Mouse (Mus musculus) small intestine, adult 2 months (tissue): ENCODE measurements around the gene Garnl3. TPM values are rescaled to one million over a fixed set of nuclear protein-coding genes. Genes with fewer than 3 reads are reported as not detected.

ENCODE experiments used
- H3K27ac ChIP-seq: fragments of 200-500 bp; 2 replicates; pipeline ENCODE4 v1.5.1; 2012; ENCODE audit warnings: low read depth, low read length, control low read depth, inconsistent platforms; ENCODE audit not compliant: insufficient read depth
- H3K27me3 ChIP-seq: fragments of 200-500 bp; 2 replicates; pipeline ENCODE4 v1.6.1; 2012; ENCODE audit warnings: mild to moderate bottlenecking, moderate library complexity, low read length, inconsistent platforms; ENCODE audit not compliant: control insufficient read depth, insufficient read depth
- H3K36me3 ChIP-seq: fragments of 200-500 bp; 2 replicates; pipeline ENCODE4 v1.6.1; 2012; ENCODE audit warnings: mild to moderate bottlenecking, low read length, control low read depth, inconsistent platforms; ENCODE audit not compliant: control insufficient read depth, insufficient read depth
- H3K4me1 ChIP-seq: fragments of 200-500 bp; 2 replicates; pipeline ENCODE4 v1.6.1; 2012; ENCODE audit warnings: low read length, inconsistent platforms, mixed read lengths; ENCODE audit not compliant: control insufficient read depth, insufficient read depth, insufficient read length
- H3K4me3 ChIP-seq: fragments of 200-500 bp; 2 replicates; pipeline ENCODE4 v1.5.1; 2012; ENCODE audit warnings: low read depth, mild to moderate bottlenecking, control low read depth, inconsistent platforms, low read length, moderate library complexity
- CTCF ChIP-seq: fragments of 200-500 bp; IDR thresholded peaks from 2 replicates; pipeline ENCODE4 v1.5.1; 2012; ENCODE audit warnings: low read depth, mild to moderate bottlenecking, control low read depth, inconsistent platforms, low read length, moderate library complexity, mixed read lengths; ENCODE audit not compliant: insufficient replicate concordance, insufficient read length; ENCODE audit errors: extremely low read depth
- POLR2A ChIP-seq: fragments of 200-500 bp; IDR thresholded peaks from 2 replicates; pipeline ENCODE4 v1.6.1; 2012; ENCODE audit warnings: low read depth, mild to moderate bottlenecking, control low read depth, inconsistent platforms, low read length, moderate library complexity
- WGBS: fragments of 180-500 bp; shearing (Covaris S2); methylation state at CpG from one replicate; pipeline ENCODE4 v1.1.7; 2018; 5-methylcytosine and 5-hydroxymethylcytosine counted together
- polyA plus RNA-seq: library from polyadenylated mRNA; depleted of rRNA; stranded (reverse); fragments of >200 nt; gene quantifications from 2 replicates; pipeline ENCODE4 v1.2.3, GENCODE M21; 2012

Garnl3 gene
- polyA plus RNA-seq, 1 experiment: 2.0 TPM

DNA sequence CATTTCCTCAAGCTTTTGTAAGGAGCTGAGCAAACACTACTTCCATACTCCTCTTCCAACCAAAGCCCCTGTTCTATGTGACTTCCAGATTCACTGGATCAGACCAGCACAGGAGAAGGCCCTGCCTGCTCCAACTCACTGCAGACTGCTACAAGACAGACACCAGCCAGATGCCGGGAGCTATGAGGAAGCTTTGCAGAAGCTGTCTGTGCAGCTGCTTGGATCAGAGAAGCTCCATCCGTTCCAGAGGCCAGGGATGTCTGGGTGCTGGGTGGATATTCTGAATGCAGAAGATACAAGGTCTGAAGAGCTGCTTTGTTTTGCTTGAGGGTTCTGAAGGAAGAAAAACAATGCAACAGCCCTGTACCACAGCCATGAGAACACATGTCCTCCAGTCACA is 59.1 kb downstream of the Garnl3 start:
- H3K4me1 ChIP-seq: no peaks in the 10 kb centered on the region
- H3K36me3 ChIP-seq: no peaks in the 10 kb centered on the region
- no peak overlapping the region for H3K4me3 ChIP-seq
- no peak for TF ChIP-seq CTCF
- TF ChIP-seq POLR2A: no peak
- 49% methylated on average over 2 of the region's 2 CpGs for WGBS
- H3K27ac ChIP-seq: no peak overlapping the region
- no peaks in the 10 kb centered on the region for H3K27me3 ChIP-seq

DNA sequence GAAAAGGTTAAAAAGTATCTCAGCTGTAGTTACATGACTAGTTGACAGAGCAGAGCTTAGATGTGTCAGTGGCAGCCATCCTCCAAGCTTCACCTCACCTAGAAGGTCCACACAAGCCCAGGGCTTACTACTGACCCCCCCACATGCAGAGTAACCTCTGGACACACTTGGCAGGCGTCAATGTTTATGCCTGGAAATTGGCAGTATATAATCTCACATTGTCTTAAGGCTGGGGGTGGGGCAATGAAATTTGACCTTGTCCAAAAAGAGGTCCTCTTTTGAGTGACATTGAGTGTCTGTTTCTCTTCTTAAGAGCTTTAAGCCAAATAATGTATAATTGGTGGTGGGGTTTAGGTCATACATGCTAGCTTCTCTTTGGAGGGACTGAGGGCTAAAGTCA is 65.8 kb downstream of the Garnl3 start:
- H3K36me3 ChIP-seq: no peaks in the 10 kb centered on the region
- no peak for TF ChIP-seq POLR2A
- no peak for TF ChIP-seq CTCF
- no peaks in the 10 kb centered on the region for H3K27me3 ChIP-seq
- no peak overlapping the region for H3K4me3 ChIP-seq
- WGBS: 26% methylated on average over 1 of the region's 1 CpGs
- H3K27ac ChIP-seq: no peak overlapping the region
- H3K4me1 ChIP-seq: no peaks in the 10 kb centered on the region

DNA sequence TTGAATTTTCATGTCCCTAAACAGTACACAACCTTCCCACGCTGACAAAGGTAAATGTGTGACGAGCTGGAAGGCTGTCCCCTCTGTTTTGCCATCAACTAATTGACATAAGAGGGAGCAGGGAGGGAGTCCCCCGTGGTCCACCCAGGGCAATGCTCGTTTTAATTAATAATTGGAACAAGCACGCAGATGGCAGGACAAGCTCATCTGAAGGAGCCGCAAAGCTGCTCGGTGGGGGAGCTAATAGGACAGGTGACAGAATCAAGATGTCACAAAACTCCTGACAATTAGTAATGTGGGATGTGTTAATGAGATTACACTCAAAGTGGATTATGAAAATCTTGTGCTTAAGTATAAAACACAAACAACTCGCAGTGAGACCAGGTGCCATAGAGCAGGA is 68.7 kb downstream of the Garnl3 start:
- TF ChIP-seq CTCF (no peak), POLR2A (no peak)
- H3K27me3 ChIP-seq: no peaks in the 10 kb centered on the region
- H3K4me3 ChIP-seq: no peak overlapping the region
- H3K4me1 ChIP-seq: no peaks in the 10 kb centered on the region
- H3K27ac ChIP-seq: no peak overlapping the region
- H3K36me3 ChIP-seq: no peaks in the 10 kb centered on the region
- 62% methylated on average over 8 of the region's 8 CpGs for WGBS

DNA sequence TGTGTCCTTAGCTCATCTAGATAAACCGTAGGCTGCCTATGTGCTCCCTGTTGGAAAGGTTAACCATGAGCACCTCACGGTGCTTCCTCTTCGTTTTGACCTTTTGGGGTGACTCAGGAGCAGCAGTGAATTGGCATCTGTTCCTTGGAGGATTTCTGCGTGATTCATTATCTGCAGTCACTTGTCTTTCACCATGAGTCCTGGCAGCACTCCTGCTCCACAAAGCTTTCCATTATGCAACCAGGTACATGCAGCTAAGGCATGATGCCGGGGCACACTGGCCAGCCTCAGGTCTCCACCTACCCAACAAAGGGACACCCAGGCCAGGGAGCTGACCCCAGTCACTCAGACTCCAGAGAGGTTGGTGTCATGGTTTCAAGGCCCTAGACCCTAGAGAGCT is 72.5 kb downstream of the Garnl3 start:
- H3K27me3 ChIP-seq: no peaks in the 10 kb centered on the region
- H3K4me1 ChIP-seq: no peaks in the 10 kb centered on the region
- TF ChIP-seq POLR2A (no peak), CTCF (no peak)
- no peak overlapping the region for H3K4me3 ChIP-seq
- 76% methylated on average over 5 of the region's 5 CpGs for WGBS
- H3K36me3 ChIP-seq: no peaks in the 10 kb centered on the region
- no peak overlapping the region for H3K27ac ChIP-seq

DNA sequence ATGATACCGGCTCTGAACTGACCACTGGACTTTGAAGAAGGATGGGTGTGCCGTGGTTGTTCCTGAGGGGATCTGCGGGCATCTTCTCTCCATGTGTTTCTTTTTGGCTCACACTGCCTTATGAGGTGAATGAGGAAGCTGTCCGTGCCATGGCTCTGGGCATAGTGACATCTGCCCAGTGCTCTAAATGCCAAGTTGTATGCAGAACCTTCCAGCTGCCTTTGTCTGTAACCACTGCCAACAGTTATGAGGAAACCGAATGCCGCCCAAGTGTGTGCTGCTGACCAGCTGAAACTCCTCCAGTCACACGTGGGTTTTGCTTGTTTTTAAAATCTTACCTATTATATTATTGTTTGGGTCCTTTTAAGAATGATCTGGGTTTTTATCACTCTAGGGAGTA is 73.9 kb downstream of the Garnl3 start:
- 79% methylated on average over 7 of the region's 7 CpGs for WGBS

DNA sequence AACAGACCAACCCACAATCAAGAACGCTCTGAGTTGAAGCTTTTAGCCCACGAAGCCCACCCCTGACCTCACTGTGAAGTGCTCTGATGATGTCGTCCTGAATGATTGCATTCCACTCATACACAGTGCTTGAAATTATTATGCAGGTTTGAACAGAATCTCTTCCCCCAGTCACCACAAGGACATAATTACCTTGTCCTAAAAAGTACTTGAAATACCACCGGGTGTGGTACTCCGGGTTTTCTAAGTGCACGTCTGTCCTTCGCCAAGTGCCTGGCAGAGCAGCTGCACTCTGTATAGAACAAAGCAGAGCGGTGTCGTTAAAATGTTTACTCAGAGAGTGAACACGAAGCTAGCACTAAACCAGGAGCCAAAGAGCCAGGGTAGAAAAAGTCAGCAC is 77.5 kb downstream of the Garnl3 start:
- no peak overlapping the region for H3K4me3 ChIP-seq
- no peaks in the 10 kb centered on the region for H3K27me3 ChIP-seq
- no peak for TF ChIP-seq POLR2A
- no peak for TF ChIP-seq CTCF
- 22% methylated on average over 10 of the region's 10 CpGs for WGBS
- no peak overlapping the region for H3K27ac ChIP-seq
- no peaks in the 10 kb centered on the region for H3K36me3 ChIP-seq
- H3K4me1 ChIP-seq: no peaks in the 10 kb centered on the region

More for the DNA sequence above, 73.9 kb downstream of the Garnl3 start:
- no peak for TF ChIP-seq CTCF
- no peak for TF ChIP-seq POLR2A
- H3K4me3 ChIP-seq: no peak overlapping the region
- H3K27ac ChIP-seq: no peak overlapping the region
- no peaks in the 10 kb centered on the region for H3K4me1 ChIP-seq
- H3K36me3 ChIP-seq: no peaks in the 10 kb centered on the region
- H3K27me3 ChIP-seq: no peaks in the 10 kb centered on the region

DNA sequence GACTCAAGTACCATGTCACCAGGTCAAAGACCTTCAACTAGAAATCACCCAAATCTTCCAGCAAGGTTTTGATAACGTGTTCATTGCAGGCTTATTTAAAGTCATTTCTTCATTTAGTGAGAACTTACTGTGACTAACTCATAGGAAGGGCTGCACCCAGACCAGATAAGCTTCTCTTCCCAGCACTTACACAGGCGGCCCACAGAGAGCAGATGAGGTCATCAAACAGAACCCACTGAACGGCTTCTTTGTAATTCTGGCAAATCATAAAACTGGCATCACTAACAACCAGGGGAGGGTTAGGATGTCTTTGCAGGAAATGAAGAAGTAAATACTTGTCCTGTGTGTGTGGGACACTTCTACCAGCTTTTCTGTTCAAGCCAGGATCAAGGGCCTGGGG is 84.1 kb downstream of the Garnl3 start:
- WGBS: 21% methylated on average over 3 of the region's 3 CpGs
- TF ChIP-seq CTCF: no peak
- no peak for TF ChIP-seq POLR2A

DNA sequence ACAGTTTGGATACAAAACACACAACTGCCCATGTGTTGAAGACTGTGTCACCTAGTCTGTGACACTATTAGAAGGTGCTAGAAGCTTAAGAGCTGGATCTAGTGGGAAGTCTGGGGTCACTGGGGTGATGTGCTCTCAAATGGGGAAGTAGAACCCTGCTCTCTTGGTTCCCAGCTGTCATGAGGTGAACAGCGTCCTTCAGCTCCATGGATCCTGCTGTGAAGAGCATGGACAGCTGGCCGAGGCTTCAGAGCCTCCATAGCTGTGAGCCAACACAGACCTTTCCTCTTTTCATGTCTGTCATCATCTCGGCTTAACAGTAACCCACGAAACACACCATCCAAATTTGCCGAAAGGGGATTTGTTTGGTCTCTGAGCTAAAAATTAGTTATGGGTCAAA is 84.5 kb downstream of the Garnl3 start:
- Histone ChIP-seq H3K27me3 (no peaks in the 10 kb centered on the region), H3K27ac (no peak overlapping the region)
- 75% methylated on average over 5 of the region's 5 CpGs for WGBS

More for the DNA sequence above, 84.1 kb downstream of the Garnl3 start:
- Histone ChIP-seq H3K27me3 (no peaks in the 10 kb centered on the region), H3K4me3 (no peak overlapping the region), H3K27ac (no peak overlapping the region), H3K4me1 (no peaks in the 10 kb centered on the region), H3K36me3 (no peaks in the 10 kb centered on the region)

More for the DNA sequence above, 84.5 kb downstream of the Garnl3 start:
- no peak overlapping the region for H3K4me3 ChIP-seq
- H3K36me3 ChIP-seq: no peaks in the 10 kb centered on the region
- H3K4me1 ChIP-seq: no peaks in the 10 kb centered on the region
- TF ChIP-seq CTCF: no peak
- TF ChIP-seq POLR2A: no peak
